Mouse (Mus musculus) MEL (cell line): ENCODE results near the gene Igf2r. TPM values are rescaled to one million over a fixed set of nuclear protein-coding genes. Genes with fewer than 3 reads are reported as not detected.

Experiments used
- DNase-seq: peaks from one replicate; pipeline ENCODE4 v3.0.0; 2011; ENCODE audit warnings: low read depth, low spot score
- H3K27ac ChIP-seq: 2 replicates; pipeline ENCODE4 v1.5.1; 2012; ENCODE audit warnings: low read depth, mild to moderate bottlenecking, control low read depth, low read length, moderate library complexity; ENCODE audit not compliant: control insufficient read depth
- H3K27me3 ChIP-seq, 2 experiments: fragments of 150-350 bp in 1 of 2; sonication (generic) in 1 of 2; 2 replicates each; pipeline ENCODE4 v1.6.1; 2012; ENCODE audit warnings: low read length in 2 of 2, mild to moderate bottlenecking in 2 of 2, improper control_type of control experiment in 1 of 2, moderate library complexity in 1 of 2; ENCODE audit not compliant: insufficient read depth in 2 of 2, control insufficient read depth in 1 of 2
- H3K36me3 ChIP-seq, 2 experiments: 2 replicates each; pipeline ENCODE4 v1.6.1; 2012 to 2014; ENCODE audit warnings: low read length in 2 of 2, improper control_type of control experiment in 1 of 2, inconsistent platforms in 1 of 2, mild to moderate bottlenecking in 1 of 2; ENCODE audit not compliant: insufficient read depth in 2 of 2, control insufficient read depth in 1 of 2
- H3K4me1 ChIP-seq, 2 experiments: fragments of 150-350 bp in 1 of 2; sonication (generic) in 1 of 2; 2 replicates each; pipeline ENCODE4 v1.6.1; 2012; ENCODE audit warnings: low read length in 2 of 2, improper control_type of control experiment in 1 of 2, mild to moderate bottlenecking in 1 of 2; ENCODE audit not compliant: insufficient read depth in 2 of 2, control insufficient read depth in 1 of 2
- H3K4me3 ChIP-seq, 2 experiments: fragments of 150-350 bp in 1 of 2; sonication (generic) in 1 of 2; 2 replicates each; pipeline ENCODE4 v1.5.1; 2012; ENCODE audit warnings: low read depth in 2 of 2, low read length in 2 of 2, mild to moderate bottlenecking in 2 of 2, moderate library complexity in 2 of 2, control low read depth in 1 of 2, improper control_type of control experiment in 1 of 2; ENCODE audit not compliant: control insufficient read depth in 1 of 2, insufficient read depth in 1 of 2
- H3K79me2 ChIP-seq: 2 replicates; pipeline ENCODE4 v1.6.1; 2012; ENCODE audit warnings: mild to moderate bottlenecking, low read length, moderate library complexity; ENCODE audit not compliant: control insufficient read depth, poor library complexity, insufficient read depth
- H3K9ac ChIP-seq: 2 replicates; pipeline ENCODE4 v1.6.1; 2012; ENCODE audit warnings: low read depth, mild to moderate bottlenecking, control low read depth, low read length, moderate library complexity; ENCODE audit not compliant: control insufficient read depth, poor library complexity, severe bottlenecking
- H3K9me3 ChIP-seq: fragments of 150-350 bp; sonication (generic); replicated peaks from 2 replicates; pipeline ENCODE4 v1.6.1; 2012; ENCODE audit warnings: mild to moderate bottlenecking, low read length, improper control_type of control experiment, moderate library complexity; ENCODE audit not compliant: insufficient read depth
- BHLHE40 ChIP-seq: IDR thresholded peaks from 2 replicates; pipeline ENCODE4 v1.6.1; 2012; ENCODE audit warnings: low read depth, mild to moderate bottlenecking, inconsistent platforms, low read length, improper control_type of control experiment, borderline replicate concordance
- CHD1 ChIP-seq: IDR thresholded peaks from 2 replicates; pipeline ENCODE4 v1.6.1; 2012; ENCODE audit warnings: low read depth, mild to moderate bottlenecking, inconsistent platforms, low read length, improper control_type of control experiment
- CHD2 ChIP-seq: IDR thresholded peaks from 2 replicates; pipeline ENCODE4 v1.6.1; 2011; ENCODE audit warnings: low read length, improper control_type of control experiment
- E2F4 ChIP-seq: IDR thresholded peaks from 2 replicates; pipeline ENCODE4 v1.6.1; 2011; ENCODE audit warnings: low read depth, low read length, improper control_type of control experiment, borderline replicate concordance
- ELF1 ChIP-seq: IDR thresholded peaks from 2 replicates; pipeline ENCODE4 v1.6.1; 2014; ENCODE audit warnings: low read depth, mild to moderate bottlenecking, inconsistent platforms, low read length, improper control_type of control experiment, moderate library complexity
- EP300 ChIP-seq, 2 experiments: IDR thresholded peaks; 2 replicates each; pipeline ENCODE4 v1.6.1; 2011; ENCODE audit warnings: improper control_type of control experiment in 2 of 2, low read length in 2 of 2, low read depth in 1 of 2, mild to moderate bottlenecking in 1 of 2
- ETS1 ChIP-seq: IDR thresholded peaks from 2 replicates; pipeline ENCODE4 v1.6.1; 2012; ENCODE audit warnings: low read depth, mild to moderate bottlenecking, inconsistent platforms, low read length, improper control_type of control experiment, moderate library complexity
- GABPA ChIP-seq: IDR thresholded peaks from 2 replicates; pipeline ENCODE4 v1.6.1; 2012; ENCODE audit warnings: low read depth, mild to moderate bottlenecking, inconsistent platforms, low read length, improper control_type of control experiment, moderate library complexity
- GATA1 ChIP-seq: IDR thresholded peaks from 2 replicates; pipeline ENCODE4 v1.6.1; 2011; ENCODE audit warnings: low read depth, low read length, improper control_type of control experiment
- HCFC1 ChIP-seq: IDR thresholded peaks from 2 replicates; pipeline ENCODE4 v1.6.1; 2012; ENCODE audit warnings: low read depth, mild to moderate bottlenecking, inconsistent platforms, low read length, improper control_type of control experiment, moderate library complexity
- JUND ChIP-seq: IDR thresholded peaks from 2 replicates; pipeline ENCODE4 v1.6.1; 2011; ENCODE audit warnings: low read depth, mild to moderate bottlenecking, improper control_type of control experiment, low read length
- KAT2A ChIP-seq: conservative IDR thresholded peaks from 2 replicates; pipeline ENCODE4 v1.6.1; 2012; ENCODE audit warnings: low read depth, low read length, improper control_type of control experiment, inconsistent platforms
- MAFK ChIP-seq: IDR thresholded peaks from 2 replicates; pipeline ENCODE4 v1.6.1; 2011; ENCODE audit warnings: low read depth, mild to moderate bottlenecking, low read length, improper control_type of control experiment, borderline replicate concordance
- MAX ChIP-seq: IDR thresholded peaks from 2 replicates; pipeline ENCODE4 v1.6.1; 2011; ENCODE audit warnings: low read length, improper control_type of control experiment
- MAZ ChIP-seq: IDR thresholded peaks from 2 replicates; pipeline ENCODE4 v1.6.1; 2012; ENCODE audit warnings: low read depth, mild to moderate bottlenecking, inconsistent platforms, low read length, improper control_type of control experiment
- MXI1 ChIP-seq: IDR thresholded peaks from 2 replicates; pipeline ENCODE4 v1.6.1; 2011; ENCODE audit warnings: mild to moderate bottlenecking, low read depth, low read length, improper control_type of control experiment
- MYB ChIP-seq: IDR thresholded peaks from 2 replicates; pipeline ENCODE4 v1.6.1; 2011; ENCODE audit warnings: mild to moderate bottlenecking, low read depth, low read length, improper control_type of control experiment
- NELFE ChIP-seq: IDR thresholded peaks from 2 replicates; pipeline ENCODE4 v1.6.1; 2011; ENCODE audit warnings: low read depth, low read length, improper control_type of control experiment
- POLR2A ChIP-seq, 2 experiments: IDR thresholded peaks; 2 replicates each; pipeline ENCODE4 v1.6.1; 2011 to 2012; ENCODE audit warnings: low read length in 2 of 2, mild to moderate bottlenecking in 2 of 2, control low read depth in 1 of 2, improper control_type of control experiment in 1 of 2, low read depth in 1 of 2, moderate library complexity in 1 of 2; ENCODE audit not compliant: control insufficient read depth in 1 of 2, insufficient read depth in 1 of 2, poor library complexity in 1 of 2
- POLR2AphosphoS2 ChIP-seq: IDR thresholded peaks from 2 replicates; pipeline ENCODE4 v1.6.1; 2011; ENCODE audit warnings: low read length, improper control_type of control experiment
- POLR2AphosphoS5 ChIP-seq: IDR thresholded peaks from 2 replicates; pipeline ENCODE4 v1.6.1; 2012; ENCODE audit warnings: low read depth, borderline replicate concordance, mild to moderate bottlenecking, inconsistent platforms, low read length, moderate library complexity, mixed read lengths
- RCOR1 ChIP-seq: IDR thresholded peaks from 2 replicates; pipeline ENCODE4 v1.6.1; 2012; ENCODE audit warnings: low read depth, mild to moderate bottlenecking, inconsistent platforms, low read length, improper control_type of control experiment
- SIN3A ChIP-seq: IDR thresholded peaks from 2 replicates; pipeline ENCODE4 v1.6.1; 2012; ENCODE audit warnings: low read length, improper control_type of control experiment, inconsistent platforms
- TAL1 ChIP-seq: IDR thresholded peaks from 2 replicates; pipeline ENCODE4 v1.6.1; 2012; ENCODE audit warnings: mild to moderate bottlenecking, inconsistent platforms, low read length, moderate library complexity, mixed read lengths
- TCF12 ChIP-seq: IDR thresholded peaks from 2 replicates; pipeline ENCODE4 v1.6.1; 2014; ENCODE audit warnings: low read depth, mild to moderate bottlenecking, inconsistent platforms, low read length, improper control_type of control experiment, moderate library complexity
- USF1 ChIP-seq: IDR thresholded peaks from 2 replicates; pipeline ENCODE4 v1.6.1; 2014; ENCODE audit warnings: low read depth, mild to moderate bottlenecking, inconsistent platforms, low read length, improper control_type of control experiment, moderate library complexity
- USF2 ChIP-seq, 2 experiments: IDR thresholded peaks; 2 replicates each; pipeline ENCODE4 v1.6.1; 2011 to 2012; ENCODE audit warnings: improper control_type of control experiment in 2 of 2, low read length in 2 of 2, borderline replicate concordance in 1 of 2, inconsistent platforms in 1 of 2, low read depth in 1 of 2, mild to moderate bottlenecking in 1 of 2; ENCODE audit not compliant: insufficient read depth in 1 of 2
- ZMIZ1 ChIP-seq: IDR thresholded peaks from 2 replicates; pipeline ENCODE4 v1.6.1; 2012; ENCODE audit warnings: low read depth, mild to moderate bottlenecking, inconsistent platforms, low read length, improper control_type of control experiment, moderate library complexity
- ZNF384 ChIP-seq: IDR thresholded peaks from 2 replicates; pipeline ENCODE4 v1.6.1; 2012; ENCODE audit warnings: low read depth, mild to moderate bottlenecking, inconsistent platforms, low read length, improper control_type of control experiment
- polyA plus RNA-seq, 2 experiments: library from polyadenylated mRNA; stranded (reverse) in 1 of 2; unstranded in 1 of 2; fragments of >175 nt in 1 of 2; fragments of >200 nt in 1 of 2; gene quantifications; 2 replicates each; pipeline versions ENCODE4 v1.2.1 to v1.2.4; 2012; ENCODE audit warnings: low replicate concordance in 2 of 2, low read depth in 1 of 2; ENCODE audit not compliant: insufficient read length in 2 of 2, insufficient read depth in 1 of 2, missing spikeins in 1 of 2
- total RNA-seq: library from RNA; depleted of rRNA; stranded (reverse); fragments of 300-350 nt; gene quantifications from 2 replicates; pipeline ENCODE4 v1.2.3, GENCODE M21; 2012

Gene Igf2r
- total and polyA plus RNA-seq, 3 experiments = 18.0 to 21.7 (median 18.3) TPM

GRCm38 (mm10) chr17:12740317-12740716 is 29.1 kb downstream of the Igf2r start (continued):
- no peak for TF ChIP-seq GABPA
- TF ChIP-seq HCFC1 = no peak
- peak; percentile 62 for TF ChIP-seq TAL1
- TF ChIP-seq CHD1 = no peak
- peak; percentile 8 to 30; a peak in 2 of 4 replicates for TF ChIP-seq EP300 (IDR thresholded peaks at IDR 0.05; ENCODE audit: low read depth in 1 of 2, low read length in 2 of 2)
- no peak for TF ChIP-seq ETS1
- no peak for TF ChIP-seq MXI1
- TF ChIP-seq KAT2A = no peak
- no peak for TF ChIP-seq MYB
- TF ChIP-seq, all 39 proteins: peak for 4

DNA sequence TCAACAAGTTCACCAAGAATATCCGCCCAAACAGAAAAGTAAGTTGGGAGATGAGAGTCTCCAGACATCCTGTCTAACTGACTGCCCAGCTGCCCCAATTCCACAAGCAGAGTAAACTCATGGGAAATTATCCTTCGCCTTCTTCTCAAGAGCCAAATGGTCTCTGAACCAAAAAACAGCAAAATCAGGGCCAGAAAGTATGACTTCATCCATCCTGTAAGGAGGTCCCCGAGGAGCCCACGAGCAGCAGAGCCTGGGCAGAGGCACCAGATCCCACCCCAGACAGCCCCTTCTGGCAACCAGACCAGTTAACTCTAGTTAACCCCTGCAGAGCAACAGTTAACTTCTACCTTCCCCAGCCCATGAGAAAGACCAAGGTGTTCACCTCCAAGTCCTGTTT is 29.9 kb downstream of the Igf2r start:
- no peak for DNase-seq
- Histone ChIP-seq H3K27ac (no peak overlapping the region), H3K4me3 (no peak overlapping the region), H3K36me3 (no peaks in the 10 kb centered on the region; a peak in 1 of 4 replicates), H3K9me3 (no peaks in the 10 kb centered on the region), H3K27me3 (no peaks in the 10 kb centered on the region), H3K79me2 (no peaks in the 10 kb centered on the region), H3K4me1 (peaks cover 0 to 3% of the 10 kb centered on the region in 2 experiments; a peak in 1 of 4 replicates), H3K9ac (no peak overlapping the region)
- no peak for TF ChIP-seq GATA1
- TF ChIP-seq E2F4 = no peak
- no peak for TF ChIP-seq ETS1
- TF ChIP-seq EP300 (IDR thresholded peaks at IDR 0.05; ENCODE audit: low read depth in 1 of 2, low read length in 2 of 2) = no peak
- no peak for TF ChIP-seq NELFE
- TF ChIP-seq JUND = no peak
- TF ChIP-seq HCFC1 = no peak
- TF ChIP-seq ELF1 = no peak
- TF ChIP-seq MXI1 = no peak
- no peak for TF ChIP-seq POLR2AphosphoS5
- no peak for TF ChIP-seq RCOR1
- TF ChIP-seq GABPA = no peak
- no peak for TF ChIP-seq ZNF384
- TF ChIP-seq CHD1 = no peak
- TF ChIP-seq TCF12 = no peak
- TF ChIP-seq POLR2A (IDR thresholded peaks at IDR 0.05; ENCODE audit: control insufficient read depth in 1 of 2, insufficient read depth in 1 of 2, low read depth in 1 of 2, low read length in 2 of 2, poor library complexity in 1 of 2) = no peak

GRCm38 (mm10) chr17:12737934-12738333 is 31.5 kb downstream of the Igf2r start:
- Histone ChIP-seq H3K4me3 (no peak overlapping the region), H3K4me1 (peaks cover 0 to 3% of the 10 kb centered on the region in 2 experiments; a peak in 2 of 4 replicates), H3K79me2 (no peaks in the 10 kb centered on the region), H3K27me3 (no peaks in the 10 kb centered on the region), H3K9ac (no peak overlapping the region), H3K9me3 (no peaks in the 10 kb centered on the region), H3K36me3 (no peaks in the 10 kb centered on the region; a peak in 1 of 4 replicates), H3K27ac (no peak overlapping the region)
- no peak for TF ChIP-seq USF1
- TF ChIP-seq ZMIZ1 = no peak
- no peak for TF ChIP-seq NELFE
- no peak for TF ChIP-seq MAZ
- no peak for TF ChIP-seq MXI1
- TF ChIP-seq MAX = no peak
- no peak for TF ChIP-seq USF2 (IDR thresholded peaks at IDR 0.05; ENCODE audit: borderline replicate concordance in 1 of 2, insufficient read depth in 1 of 2, low read depth in 1 of 2, low read length in 2 of 2)
- no peak for TF ChIP-seq SIN3A
- TF ChIP-seq POLR2AphosphoS2 = no peak
- TF ChIP-seq E2F4 = no peak
- TF ChIP-seq MYB = no peak
- no peak for TF ChIP-seq RCOR1
- TF ChIP-seq GABPA = no peak
- no peak for TF ChIP-seq MAFK
- TF ChIP-seq POLR2A (IDR thresholded peaks at IDR 0.05; ENCODE audit: control insufficient read depth in 1 of 2, insufficient read depth in 1 of 2, low read depth in 1 of 2, low read length in 2 of 2, poor library complexity in 1 of 2) = no peak
- no peak for TF ChIP-seq BHLHE40
- no peak for TF ChIP-seq GATA1
- TF ChIP-seq CHD2 = no peak
- no peak for DNase-seq
